Mouse (Mus musculus): Measurements from ENCODE around the gene Gramd1b.

Gene Gramd1b

DNA sequence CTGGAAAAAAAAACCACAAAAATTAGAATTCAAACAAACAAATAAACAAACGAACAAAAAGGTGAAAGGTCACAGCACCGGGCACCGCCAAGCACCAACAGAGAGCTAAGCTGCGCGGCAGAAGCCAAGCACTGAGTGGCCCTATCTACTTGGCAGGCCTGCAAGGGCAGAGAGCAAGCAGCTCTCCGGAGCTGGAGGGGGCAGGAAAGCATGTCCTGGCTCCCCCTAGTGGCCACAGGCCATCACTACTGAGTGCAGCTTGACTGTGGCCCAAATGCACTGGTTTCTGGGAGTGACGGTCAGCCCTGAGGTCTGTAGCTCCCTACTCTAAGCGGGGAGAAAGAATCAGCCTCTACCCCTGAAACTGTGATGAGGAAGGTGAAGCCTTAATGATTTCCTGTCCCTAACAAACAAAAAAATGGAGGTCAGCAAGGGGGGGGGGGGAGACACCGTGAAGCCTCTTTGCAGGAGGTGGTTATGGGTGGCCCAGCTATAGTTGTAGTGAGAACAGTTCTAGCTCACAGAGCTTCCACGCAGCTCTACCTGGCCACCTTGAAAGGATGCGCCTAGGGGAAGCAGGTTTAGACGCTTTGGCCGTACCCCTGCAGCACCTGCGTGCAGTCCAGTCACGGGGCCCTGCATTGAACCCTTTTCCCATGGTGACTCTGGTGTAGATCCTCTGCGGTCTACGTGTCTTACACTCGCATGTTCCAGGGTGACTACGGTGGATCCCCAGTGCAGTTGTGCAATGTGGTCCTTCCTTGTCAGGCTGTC lies 200.4 kb downstream of the Gramd1b start:
- peak; percentile 78 for DNase-seq

DNA sequence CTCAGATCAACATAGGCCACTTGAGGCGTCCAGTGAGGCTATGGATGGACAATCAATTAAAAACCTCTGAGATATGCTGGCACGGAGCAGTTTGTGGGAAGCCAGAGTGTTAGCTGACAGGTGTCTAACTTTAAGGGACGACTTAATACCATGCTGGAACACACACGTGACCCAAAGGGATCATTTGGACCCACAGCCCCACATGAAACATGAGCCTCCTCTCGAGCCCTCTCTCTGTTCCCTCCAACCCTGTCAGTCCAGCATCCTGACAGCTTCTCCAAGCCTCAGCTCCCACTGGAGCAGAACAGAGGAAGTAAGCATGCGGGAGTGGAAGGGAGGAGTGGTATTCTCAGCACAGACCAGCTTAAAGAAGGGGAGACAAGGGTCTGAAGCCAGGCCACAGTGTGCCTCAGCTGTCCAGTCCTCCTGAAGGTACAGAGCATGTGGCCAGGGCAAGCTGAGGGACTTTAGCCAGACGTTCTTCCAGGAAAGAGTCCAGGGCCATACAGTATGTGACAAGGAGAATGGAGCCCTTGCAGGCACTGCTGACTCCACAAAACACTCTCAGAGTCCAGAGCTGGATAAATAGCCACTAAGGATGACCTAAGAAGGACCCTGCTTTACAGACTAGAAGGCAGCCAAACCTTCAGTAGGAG lies 204.8 kb downstream of the Gramd1b start:
- no peak for DNase-seq

DNA sequence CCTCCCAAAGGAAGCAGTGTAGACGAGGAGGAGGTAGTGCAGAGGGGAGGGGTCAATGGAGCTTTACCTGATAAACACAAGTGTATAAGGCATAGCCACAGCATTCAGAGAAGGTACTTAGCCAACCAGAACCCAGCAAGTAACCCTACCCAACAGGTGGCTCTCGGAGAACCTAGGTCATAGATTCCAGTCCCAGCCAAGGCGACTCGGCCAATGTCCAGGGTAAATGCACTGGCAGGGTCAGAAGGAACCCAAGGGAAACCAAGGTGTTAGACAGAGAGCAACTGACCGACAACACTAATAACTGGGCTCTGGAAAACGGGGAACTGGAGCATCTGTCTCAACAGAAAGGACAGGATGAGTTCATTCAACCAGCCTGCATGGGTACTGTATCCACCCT lies 206.4 kb downstream of the Gramd1b start:
- no peak for DNase-seq

DNA sequence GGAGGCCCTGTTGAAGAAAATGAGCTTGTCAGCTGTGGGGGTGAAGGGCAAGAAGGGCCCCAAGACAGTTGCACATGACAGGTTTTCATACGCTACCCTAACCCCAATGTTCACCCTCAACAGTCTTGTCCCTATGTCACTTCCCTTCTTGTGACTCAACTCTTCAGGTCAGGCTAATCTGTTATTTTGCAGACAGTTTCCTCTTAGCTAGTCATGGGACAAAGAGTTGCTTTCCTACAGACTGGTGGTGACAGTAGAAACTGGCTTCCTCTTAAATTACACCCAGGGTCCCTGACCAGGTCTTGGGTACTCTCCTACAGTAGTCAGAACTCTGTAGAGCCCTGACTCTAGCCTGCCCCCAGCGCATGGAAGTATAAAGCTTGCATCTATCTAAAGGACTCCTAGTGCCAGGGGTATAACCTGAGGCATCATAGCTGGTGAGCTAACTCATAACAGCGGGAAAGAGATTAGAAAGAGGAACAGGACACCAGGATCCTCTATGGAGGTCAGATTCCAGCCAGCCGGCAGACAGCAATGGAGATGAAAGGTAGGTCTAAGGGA lies 206.9 kb downstream of the Gramd1b start:
- no peak for DNase-seq

DNA sequence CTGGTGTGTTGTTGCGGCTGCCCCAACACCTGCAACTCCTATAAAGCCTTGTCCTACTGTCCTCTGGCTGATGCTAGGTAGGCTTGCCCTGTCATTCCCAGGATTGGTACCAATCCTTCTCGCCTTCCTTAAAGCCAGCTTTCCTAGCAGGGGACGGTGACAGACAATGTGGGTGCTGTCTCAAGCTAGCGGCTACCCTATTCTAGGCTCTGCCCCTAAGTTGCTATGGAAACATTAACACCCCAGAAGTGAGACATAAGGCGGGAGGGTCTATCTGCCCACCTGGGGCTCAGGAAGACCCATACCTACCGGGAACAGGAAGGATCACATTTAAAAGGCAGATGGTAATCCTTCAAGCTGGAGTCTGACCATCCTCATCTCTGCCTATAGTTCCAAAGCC lies 207.4 kb downstream of the Gramd1b start:
- DNase-seq: no peak

DNA sequence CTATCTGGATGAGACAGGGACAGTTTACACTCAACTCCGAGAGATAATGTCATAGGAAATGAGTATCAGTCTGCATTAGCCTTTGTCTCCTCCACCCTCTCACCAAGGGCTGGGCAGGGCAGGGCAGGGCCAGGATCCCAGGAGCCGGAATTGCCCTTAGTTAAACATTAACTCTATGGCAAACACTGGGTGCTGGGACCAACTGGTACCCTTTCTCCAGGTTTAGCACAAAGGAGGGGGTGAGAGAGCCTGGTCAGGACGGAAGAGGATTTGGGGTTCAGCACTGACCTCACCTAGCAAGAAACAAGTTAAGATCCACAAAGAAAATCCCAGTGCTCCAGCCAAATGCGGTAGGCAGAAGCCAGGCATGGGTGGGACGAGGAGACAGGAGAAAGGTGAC lies 208.0 kb downstream of the Gramd1b start:
- no peak for DNase-seq

DNA sequence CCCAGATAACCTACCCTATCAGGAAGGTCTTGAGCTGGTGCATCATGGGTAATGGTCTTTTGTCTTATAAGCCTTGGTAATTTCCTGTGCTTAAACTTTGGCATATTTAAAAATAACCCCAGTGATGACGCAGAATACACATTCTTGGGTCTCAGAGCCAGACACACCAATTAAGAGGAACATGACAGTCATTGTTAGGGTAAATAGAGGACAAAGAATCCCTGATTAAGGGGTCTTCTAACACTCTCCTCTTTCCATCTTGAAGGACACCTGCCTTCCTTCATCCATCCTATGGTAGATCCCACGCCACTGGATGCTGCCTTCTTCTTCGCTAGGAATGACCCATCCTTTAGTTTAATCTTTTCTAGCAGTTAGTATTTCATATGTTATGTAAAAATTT lies 208.8 kb downstream of the Gramd1b start:
- DNase-seq: no peak

DNA sequence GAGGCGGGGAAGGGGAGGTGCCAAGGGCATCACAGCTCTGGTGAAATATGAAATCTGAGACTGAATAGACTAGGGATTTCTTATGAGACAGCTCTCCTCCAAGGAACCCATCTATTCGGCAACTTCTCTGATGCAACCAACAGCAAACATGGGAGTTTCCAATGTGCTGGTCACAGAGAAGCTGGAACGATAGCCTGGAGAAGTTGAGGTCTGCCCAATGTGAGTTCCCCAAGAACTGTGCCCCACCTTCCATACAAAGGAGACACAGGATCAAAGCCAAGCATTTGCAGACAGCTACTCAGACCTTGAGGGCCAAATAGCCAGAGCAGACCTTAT lies 209.5 kb downstream of the Gramd1b start:
- no peak for DNase-seq

DNA sequence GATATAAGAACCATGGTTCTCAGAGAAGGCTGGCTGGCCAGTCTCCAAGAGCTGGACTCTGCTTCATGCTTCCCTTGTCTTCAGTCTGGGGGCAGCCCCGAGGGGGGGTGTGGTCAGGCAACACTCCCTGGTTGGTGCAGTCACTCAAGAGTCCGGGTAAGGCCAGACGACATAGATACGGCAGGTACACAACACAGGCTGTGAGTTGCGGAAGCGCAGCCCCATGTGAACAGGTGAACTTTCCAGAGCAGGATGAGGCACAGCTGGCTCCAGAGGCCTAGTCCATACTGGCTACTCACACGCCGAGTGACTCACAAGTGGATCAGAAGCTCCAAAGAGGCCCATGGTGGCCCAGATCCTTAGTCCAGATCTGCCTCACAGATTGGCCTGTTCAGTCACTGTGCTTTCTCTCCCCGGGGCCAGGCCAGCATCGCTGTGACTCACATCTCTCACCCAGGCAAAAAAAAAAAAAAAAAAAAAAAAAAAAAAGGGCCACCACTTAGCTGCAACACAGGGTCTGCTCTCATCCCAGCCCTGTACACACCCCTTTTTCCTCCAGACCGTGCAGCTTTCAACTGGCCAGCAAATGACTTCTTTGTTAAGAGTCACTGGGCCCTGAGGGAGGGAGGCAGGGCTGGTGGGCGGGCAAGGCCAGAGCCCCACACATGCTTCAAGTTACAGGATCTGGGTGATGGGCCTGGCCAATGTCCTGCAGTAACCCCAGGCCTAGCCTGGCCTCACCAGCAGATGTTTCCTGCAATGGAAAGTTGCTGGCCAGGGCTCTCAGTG lies 210.1 kb downstream of the Gramd1b start:
- no peak for DNase-seq

DNA sequence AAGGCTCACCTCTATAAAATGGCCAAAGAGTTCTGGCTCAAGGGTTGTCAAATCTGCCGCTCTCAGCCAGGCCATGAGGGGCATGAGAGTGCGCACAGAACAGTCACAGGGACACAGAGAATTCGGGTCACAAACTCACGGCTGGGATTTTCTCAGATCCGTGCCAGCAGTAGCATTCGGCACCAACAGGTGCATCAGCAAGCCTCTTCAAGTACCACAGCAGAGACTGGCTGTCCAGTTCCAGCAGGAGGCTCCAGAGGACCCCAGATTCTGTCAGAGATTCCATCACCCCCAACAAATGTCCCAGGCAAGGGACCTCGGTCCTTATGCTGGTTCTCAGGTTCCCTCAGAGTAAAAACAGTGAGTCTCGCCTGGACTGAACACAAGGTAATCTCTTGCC lies 210.8 kb downstream of the Gramd1b start:
- DNase-seq: no peak

DNA sequence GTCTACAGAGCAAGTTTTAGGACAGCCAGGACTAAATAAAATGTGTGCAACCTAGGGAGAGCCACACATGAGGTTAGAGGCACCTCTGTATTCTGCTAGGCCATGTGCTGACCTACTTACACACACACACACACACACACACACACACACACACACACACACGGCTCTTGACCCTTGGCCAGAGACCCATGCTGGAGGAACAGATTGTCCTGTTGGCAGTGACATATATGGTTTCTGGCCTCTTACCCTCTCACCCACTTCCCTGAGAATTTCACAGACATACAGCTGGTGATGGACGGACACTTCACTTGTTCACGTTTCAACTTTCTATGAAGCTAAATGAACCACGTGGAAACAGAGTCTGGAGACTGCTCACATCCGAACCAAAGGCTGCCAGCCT lies 212.4 kb downstream of the Gramd1b start:
- DNase-seq: no peak

DNA sequence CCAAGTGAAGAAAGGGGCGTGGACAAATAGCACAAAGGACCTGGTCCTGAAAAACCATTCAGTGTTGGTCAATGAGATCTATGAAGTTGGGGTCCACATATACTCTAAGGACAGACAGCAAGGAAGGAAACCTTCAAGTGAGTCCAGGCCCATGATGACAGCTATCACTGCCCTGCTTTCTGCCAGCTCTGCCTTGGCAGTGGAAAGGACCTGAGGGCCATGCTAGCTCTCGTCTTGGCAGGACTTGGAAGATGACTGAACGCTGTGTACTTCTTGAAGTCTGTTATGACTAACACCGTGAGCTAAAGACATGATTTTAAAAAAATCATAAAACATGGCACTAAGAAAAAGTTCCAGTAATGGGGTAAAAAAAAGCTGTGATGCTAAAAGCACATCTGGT lies 213.4 kb downstream of the Gramd1b start:
- DNase-seq: no peak

DNA sequence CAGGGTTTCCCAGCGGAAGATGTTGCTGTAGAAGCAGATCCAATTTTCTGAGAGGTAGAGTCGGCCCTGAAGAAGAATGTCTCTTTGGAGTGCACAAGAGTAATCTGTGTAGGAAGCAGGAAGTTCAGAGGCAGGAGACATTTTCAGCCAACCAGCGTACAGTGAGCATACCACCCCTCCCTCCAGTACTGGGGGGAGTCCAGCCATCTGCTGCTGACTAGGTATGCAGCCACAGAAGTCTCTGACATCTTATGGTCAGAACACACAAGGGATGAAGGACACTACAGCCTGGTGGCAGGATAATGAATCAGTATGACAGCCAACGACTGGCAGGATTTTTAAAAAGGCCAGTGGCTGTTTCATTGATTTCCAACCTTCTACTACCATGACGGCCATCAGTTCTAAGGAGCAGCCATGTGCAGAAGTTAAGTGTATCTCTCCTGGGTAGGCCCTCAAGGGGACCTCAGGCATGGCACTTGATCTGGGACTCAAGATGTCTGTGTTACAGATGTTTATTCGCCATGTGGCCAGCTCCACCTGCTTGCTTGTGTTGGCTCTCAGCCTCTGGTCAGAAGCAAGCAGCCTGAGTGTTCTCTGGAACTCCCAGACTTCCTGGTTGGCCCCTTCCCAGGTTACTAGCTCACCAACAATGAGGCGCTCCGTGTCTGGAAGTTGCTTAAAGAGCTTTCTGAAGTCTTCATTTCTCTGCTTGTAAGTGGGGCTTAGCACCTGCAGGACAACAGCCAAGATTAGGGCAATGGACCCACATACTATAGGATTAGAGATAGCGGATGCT lies 214.1 kb downstream of the Gramd1b start:
- DNase-seq: no peak

DNA sequence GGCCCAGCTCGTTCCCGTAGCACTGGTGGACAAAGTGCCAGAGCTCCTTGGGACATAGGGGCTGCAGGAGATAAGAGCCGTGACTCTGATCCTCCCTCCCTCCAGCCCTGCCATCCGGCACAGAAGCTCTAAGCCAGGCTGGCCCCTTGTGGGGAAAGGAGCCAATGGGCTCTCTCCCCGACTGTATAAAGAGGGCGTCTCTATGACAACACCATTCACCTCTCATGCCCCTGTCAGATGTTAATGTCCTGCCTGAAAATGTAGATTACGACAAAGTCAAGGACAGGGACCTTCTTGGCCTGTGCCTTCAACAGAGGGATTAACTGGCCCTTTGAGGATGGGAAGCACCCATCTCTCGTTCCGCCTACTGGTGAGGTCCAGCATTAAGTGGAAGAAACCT lies 219.4 kb downstream of the Gramd1b start:
- DNase-seq: no peak

DNA sequence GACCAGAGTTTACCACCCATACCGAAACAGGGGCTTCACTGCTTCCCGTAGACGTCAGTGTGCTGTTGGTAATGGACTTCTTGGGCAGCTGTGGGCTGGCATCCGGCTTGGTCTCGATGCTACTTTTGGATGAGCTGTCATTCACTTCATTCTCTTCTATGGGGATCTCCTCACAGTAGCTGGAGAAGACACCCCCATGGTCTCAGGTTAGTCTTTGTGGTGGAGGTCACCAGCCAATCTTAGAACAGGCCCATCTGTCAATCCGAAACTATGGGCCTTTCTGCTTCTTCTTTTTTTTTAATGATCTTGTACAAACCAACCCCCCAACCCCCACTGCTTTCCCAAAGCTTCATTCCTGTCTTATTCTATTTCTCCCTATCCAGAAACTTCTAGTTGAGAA lies 221.3 kb downstream of the Gramd1b start:
- DNase-seq: no peak

DNA sequence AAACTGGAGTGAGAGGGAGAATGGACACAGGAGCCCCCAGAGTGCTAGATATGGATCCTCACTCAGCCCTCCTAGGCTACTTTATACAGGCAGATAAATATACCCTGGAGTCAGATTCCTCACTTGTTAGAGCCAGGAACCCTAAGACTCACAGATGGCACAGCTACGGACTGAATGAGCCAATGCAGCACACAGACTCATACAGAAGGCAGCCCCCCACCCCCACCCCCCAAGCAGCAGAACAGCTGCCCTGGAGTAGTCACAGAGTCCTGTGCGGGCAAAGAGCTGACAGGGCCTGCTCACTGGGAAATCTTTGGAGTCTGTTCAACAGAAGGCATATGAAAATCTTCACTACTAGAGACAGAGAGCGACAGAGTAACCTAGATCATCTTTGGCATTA lies 223.9 kb downstream of the Gramd1b start:
- no peak for DNase-seq

DNA sequence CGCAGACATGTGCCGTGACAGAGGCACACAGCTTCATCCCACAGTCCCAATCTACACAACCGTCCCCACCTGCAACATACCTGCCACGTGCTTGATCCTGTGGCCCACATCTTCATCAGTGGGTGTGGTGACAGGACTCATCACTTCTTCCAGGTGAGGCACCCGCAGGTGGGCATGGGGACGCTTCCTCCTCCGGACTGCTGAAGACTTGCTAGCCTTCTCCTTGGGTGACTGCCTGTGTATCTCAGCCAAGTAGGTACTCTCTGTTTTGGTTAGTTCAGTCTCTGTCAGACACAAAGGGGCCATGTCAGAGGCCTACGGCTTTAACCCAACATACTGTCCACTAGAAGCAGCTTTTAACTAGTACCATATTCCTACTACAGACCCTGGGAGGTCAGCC lies 226.9 kb downstream of the Gramd1b start:
- DNase-seq: no peak

DNA sequence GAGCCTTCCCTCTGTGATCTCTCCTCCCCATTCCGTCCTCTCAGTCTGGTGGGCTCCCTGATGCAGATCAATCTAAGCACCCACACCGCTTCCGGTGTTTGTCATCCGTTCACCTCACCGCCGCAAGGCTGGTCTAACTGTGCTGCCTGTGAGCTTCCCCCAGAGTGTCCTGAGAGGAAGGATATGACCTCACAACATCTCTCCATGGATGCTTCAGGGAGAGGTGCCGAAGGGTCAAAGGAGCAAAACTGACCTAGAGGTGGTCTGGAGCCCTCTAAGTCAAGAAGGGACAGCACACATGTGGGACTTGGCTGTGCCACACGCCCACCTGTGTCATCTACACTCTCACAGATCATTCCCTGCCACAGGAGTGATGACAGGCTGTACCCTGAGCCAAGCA lies 228.8 kb downstream of the Gramd1b start:
- no peak for DNase-seq

DNA sequence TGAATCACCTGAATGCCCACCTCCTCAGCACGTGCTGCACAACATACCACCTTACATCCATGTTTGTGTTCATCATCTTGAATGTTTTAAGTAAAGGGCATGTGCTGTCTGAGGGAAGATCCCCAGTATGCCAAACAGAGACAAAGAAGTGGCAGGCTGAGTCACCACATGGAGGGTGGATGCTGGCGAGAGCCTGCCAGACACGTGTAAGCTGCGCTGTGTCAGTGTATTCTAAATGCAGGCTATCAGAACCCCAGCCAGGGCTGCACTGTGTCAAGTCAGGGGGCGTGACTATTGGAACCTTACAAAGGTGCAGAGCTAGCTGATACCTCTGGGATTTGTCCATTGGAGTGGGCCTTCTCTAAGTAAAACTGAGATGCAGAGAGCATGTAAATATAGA lies 229.7 kb downstream of the Gramd1b start:
- DNase-seq: no peak

DNA sequence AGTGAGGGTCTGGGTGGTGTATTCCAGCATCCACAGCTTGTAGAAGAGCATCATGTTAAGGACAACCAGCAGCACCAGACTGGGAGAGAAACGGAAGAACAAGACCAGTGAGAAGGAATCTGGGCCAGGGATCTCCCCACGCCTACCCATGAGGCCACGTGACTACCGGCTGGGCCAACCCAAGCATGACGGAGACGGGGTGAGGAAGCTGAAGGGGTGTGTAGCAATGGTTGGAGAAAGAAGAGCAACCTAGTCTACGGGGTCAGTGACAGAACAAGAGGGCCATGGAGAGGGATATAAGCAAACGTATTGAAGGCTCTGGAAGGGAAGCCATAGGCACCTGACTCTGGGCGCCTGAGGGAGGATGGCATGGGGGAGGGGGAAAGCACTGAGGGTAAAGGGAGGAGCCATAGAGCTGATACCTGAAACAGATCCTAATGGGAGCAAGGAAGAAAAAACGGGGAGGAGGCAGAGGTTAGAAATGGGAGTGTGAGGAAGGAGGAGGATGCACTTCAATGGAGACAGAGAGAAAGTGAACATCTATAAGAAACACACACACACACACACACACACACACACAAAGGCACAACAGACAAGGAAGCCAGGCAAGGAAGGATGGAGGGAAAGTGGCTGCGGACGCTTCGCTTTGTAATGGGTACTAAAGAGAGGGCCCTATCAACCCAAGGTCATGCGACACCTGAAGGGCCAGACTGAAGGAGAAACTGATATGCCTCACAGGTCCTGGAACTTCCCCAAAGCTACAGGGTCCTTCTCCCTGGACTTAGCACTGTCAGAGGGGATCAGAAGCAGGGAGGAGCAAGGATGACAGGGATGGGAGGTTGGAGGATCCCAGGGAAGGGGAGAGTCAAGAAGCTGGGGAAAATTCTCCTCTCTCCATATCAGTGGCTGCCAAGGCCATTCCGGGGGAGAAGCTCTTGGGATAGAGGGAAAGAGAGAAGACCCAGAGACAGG lies 230.9 kb downstream of the Gramd1b start:
- DNase-seq: no peak

DNA sequence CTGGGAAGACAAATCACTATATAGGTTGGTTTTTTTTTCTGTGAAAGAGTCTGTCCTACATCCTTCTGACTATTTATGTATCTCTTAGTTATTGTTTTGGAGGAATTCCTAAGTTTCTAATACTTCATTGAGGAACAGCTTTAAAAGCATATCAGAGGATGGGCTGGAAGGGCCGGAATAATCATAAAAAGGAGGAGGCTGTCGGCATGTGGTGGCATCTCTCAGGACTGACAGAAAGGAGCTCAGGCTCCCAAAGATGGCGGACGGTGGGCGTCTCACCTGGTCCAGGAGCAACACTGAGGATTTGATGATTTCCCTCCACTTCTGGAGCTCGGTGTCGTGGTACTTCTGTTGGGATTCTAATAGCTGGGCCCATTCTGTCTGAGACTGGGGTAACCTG lies 231.9 kb downstream of the Gramd1b start:
- no peak for DNase-seq

DNA sequence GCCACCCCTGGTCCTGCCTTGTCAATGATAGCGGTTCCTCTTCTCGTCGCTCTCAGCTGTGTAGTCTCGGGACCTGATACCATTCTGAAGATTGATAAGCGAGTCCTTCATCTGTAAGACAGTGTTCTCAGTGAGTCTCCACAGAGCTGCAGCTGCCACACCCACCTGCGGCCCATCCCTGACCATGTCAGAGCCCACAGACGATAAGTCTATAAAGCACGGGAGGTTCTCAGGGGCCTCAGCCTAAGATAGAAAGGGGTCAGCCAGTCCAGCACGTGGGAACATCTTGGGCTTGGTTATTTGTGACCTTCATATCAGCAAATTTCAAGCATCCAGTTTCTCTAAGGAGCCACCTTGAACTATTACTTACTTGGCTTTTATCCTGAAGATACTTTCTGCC lies 233.2 kb downstream of the Gramd1b start:
- no peak for DNase-seq
